Comparison of ENCODE assay signal across 8 mouse cellular contexts in genomic region chr19:10602247-10602769, GRCm38 (mm10). TPM values are rescaled to one million over a fixed set of nuclear protein-coding genes. Genes with fewer than 3 reads are reported as not detected.
A peak's percentile ranks its signal among the peaks of the same experiment; 100 is the strongest.
DNase-seq lines count a peak whose midpoint lies in the region; ATAC-seq and TF ChIP-seq lines count a peak whose summit lies in the region.

No protein-coding gene starts in this region.

- H3K27me3 ChIP-seq in embryonic facial prominence, embryonic 15.5 days: no peaks in the 10 kb centered on the region
- no peaks in the 10 kb centered on the region for H3K27me3 ChIP-seq in limb, embryonic 15.5 days

- H3K9me3 ChIP-seq in embryonic facial prominence, embryonic 15.5 days (replicated peaks): no peaks in the 10 kb centered on the region
- H3K9me3 ChIP-seq in limb, embryonic 15.5 days: no peaks in the 10 kb centered on the region

- ATAC-seq in embryonic facial prominence, embryonic 15.5 days (ENCODE audit: insufficient number of reproducible peaks, low FRiP score, low TSS enrichment, low read depth): no peak
- ATAC-seq in limb, embryonic 15.5 days (ENCODE audit: insufficient number of reproducible peaks, low FRiP score, low TSS enrichment, low read depth): no peak

- no peak for DNase-seq in gastrocnemius, adult 2 months
- DNase-seq in gastrocnemius, postnatal 25 days: no peak
- peak; percentile 48 for DNase-seq in 3134 (ENCODE audit: extremely low read depth, insufficient read length, low spot score)
- DNase-seq in embryo, embryonic 9.5 days (ENCODE audit: extremely low spot score): no peak
- DNase-seq in B cell, adult 2 months: no peak
- DNase-seq in thymus, postnatal 4 days: no peak

- H3K36me3 ChIP-seq in embryonic facial prominence, embryonic 15.5 days: peaks cover 23% of the 10 kb centered on the region
- H3K36me3 ChIP-seq in limb, embryonic 15.5 days: peaks cover 14% of the 10 kb centered on the region

- H3K27ac ChIP-seq in gastrocnemius, adult 2 months: peak overlapping the region; percentile 81
- H3K27ac ChIP-seq in embryonic facial prominence, embryonic 15.5 days (replicated peaks): peak overlapping the region; percentile 91
- peak overlapping the region; percentile 88 for H3K27ac ChIP-seq in limb, embryonic 15.5 days

- H3K9ac ChIP-seq in embryonic facial prominence, embryonic 15.5 days: peak overlapping the region; percentile 28
- H3K9ac ChIP-seq in limb, embryonic 15.5 days: peak overlapping the region; percentile 55

- WGBS in embryonic facial prominence, embryonic 15.5 days: 7% methylated on average over 6 of the region's 6 CpGs
- 6% methylated on average over 6 of the region's 6 CpGs for WGBS in limb, embryonic 15.5 days

- H3K4me1 ChIP-seq in embryonic facial prominence, embryonic 15.5 days: peaks cover 33% of the 10 kb centered on the region
- H3K4me1 ChIP-seq in limb, embryonic 15.5 days: peaks cover 33% of the 10 kb centered on the region

- peak overlapping the region; percentile 70 for H3K4me3 ChIP-seq in gastrocnemius, adult 2 months
- H3K4me3 ChIP-seq in embryonic facial prominence, embryonic 15.5 days (replicated peaks): peak overlapping the region; percentile 38
- peak overlapping the region; percentile 38 for H3K4me3 ChIP-seq in limb, embryonic 15.5 days

- intact Hi-C loops in gastrocnemius, adult 2 months (cut with DNase I): no loop called here

- peak overlapping the region; percentile 52 for H3K4me2 ChIP-seq in embryonic facial prominence, embryonic 15.5 days (replicated peaks)
- H3K4me2 ChIP-seq in limb, embryonic 15.5 days: peak overlapping the region; percentile 49

- TF ChIP-seq CTCF in gastrocnemius, adult 2 months (IDR thresholded peaks at IDR 0.05): no peak

RNA-seq across cellular contexts. Expression of gene Ddb1, which starts 2.8 kb away (rescaled TPM):
- 100 to 1,000 TPM; 128 to 132 TPM for total RNA-seq in gastrocnemius, adult 2 months (2021)
- 100 to 1,000 TPM; 114 to 129 TPM for total RNA-seq in gastrocnemius, postnatal 25 days (2021)
- 338 and 340 TPM in 2 replicates for polyA plus RNA-seq in embryonic facial prominence, embryonic 15.5 days (2015; fragmentation: Nextera tagmentation; extraction: Ambion mirVana)
- polyA plus RNA-seq in limb, embryonic 15.5 days (2015; fragmentation: Nextera tagmentation; extraction: Ambion mirVana): 350 and 363 TPM in 2 replicates

RNA-seq across cellular contexts. Expression of gene Tkfc, which starts 3.1 kb away (rescaled TPM):
- 1 to 10 TPM; 3.0 to 4.5 TPM for total RNA-seq in gastrocnemius, adult 2 months (2021)
- total RNA-seq in gastrocnemius, postnatal 25 days (2021): 1 to 10 TPM; 4.2 to 5.1 TPM
- 14.4 and 18.8 TPM in 2 replicates for polyA plus RNA-seq in embryonic facial prominence, embryonic 15.5 days (2015; fragmentation: Nextera tagmentation; extraction: Ambion mirVana)
- polyA plus RNA-seq in limb, embryonic 15.5 days (2015; fragmentation: Nextera tagmentation; extraction: Ambion mirVana): 12.0 and 13.2 TPM in 2 replicates

RNA-seq across cellular contexts. Expression of gene Tmem138, which starts 25.1 kb away (rescaled TPM):
- 1 to 10 TPM; 1.5 TPM for total RNA-seq in gastrocnemius, adult 2 months (2021)
- 1 to 10 TPM; 1.3 to 1.4 TPM for total RNA-seq in gastrocnemius, postnatal 25 days (2021)
- 37.2 and 46.2 TPM in 2 replicates for polyA plus RNA-seq in embryonic facial prominence, embryonic 15.5 days (2015; fragmentation: Nextera tagmentation; extraction: Ambion mirVana)
- 26.8 and 31.1 TPM in 2 replicates for polyA plus RNA-seq in limb, embryonic 15.5 days (2015; fragmentation: Nextera tagmentation; extraction: Ambion mirVana)

RNA-seq across cellular contexts. Expression of gene Cyb561a3, which starts 25.3 kb away (rescaled TPM):
- total RNA-seq in gastrocnemius, adult 2 months (2021): 1 to 10 TPM; 6.3 to 6.4 TPM
- 1 to 10 TPM; 4.5 to 6.2 TPM for total RNA-seq in gastrocnemius, postnatal 25 days (2021)
- 24.5 and 25.8 TPM in 2 replicates for polyA plus RNA-seq in embryonic facial prominence, embryonic 15.5 days (2015; fragmentation: Nextera tagmentation; extraction: Ambion mirVana)
- polyA plus RNA-seq in limb, embryonic 15.5 days (2015; fragmentation: Nextera tagmentation; extraction: Ambion mirVana): 21.6 and 25.8 TPM in 2 replicates

RNA-seq across cellular contexts. Expression of gene Vwce, which starts 31.7 kb away (rescaled TPM):
- not detected for total RNA-seq in gastrocnemius, adult 2 months (2021)
- total RNA-seq in gastrocnemius, postnatal 25 days (2021): under 1 TPM in 1 of 2 experiments, not detected in 1; 0.08 TPM
- polyA plus RNA-seq in embryonic facial prominence, embryonic 15.5 days (2015; fragmentation: Nextera tagmentation; extraction: Ambion mirVana): 2.1 and 2.6 TPM in 2 replicates
- 2.8 and 3.1 TPM in 2 replicates for polyA plus RNA-seq in limb, embryonic 15.5 days (2015; fragmentation: Nextera tagmentation; extraction: Ambion mirVana)
